Mouse (Mus musculus) forebrain, embryonic 14.5 days (tissue): ENCODE measurements at regions not wholly inside any gene's neighbourhood (a gene's known extent, or its start where the extent isn't known, plus 50 kb on each side); places are given as distances from the start of the nearest gene placed in this dataset.

Experiments
- ATAC-seq: fragments of 200-750 bp; cut with Nextera tagmentation; 2 replicates; pipeline ENCODE4 v1.8.0; 2017; ENCODE audit warnings: mild to moderate bottlenecking, moderate library complexity
- DNase-seq: peaks from one replicate; pipeline ENCODE4 v3.0.0-alpha.2; 2015; ENCODE audit warnings: low spot score
- H3K27ac ChIP-seq: fragments of 300-500 bp; sonication (generic); 2 replicates; pipeline ENCODE4 v1.5.1; 2014; ENCODE audit warnings: low read depth, mild to moderate bottlenecking, control low read depth, low read length, moderate library complexity
- H3K27me3 ChIP-seq: fragments of 300-500 bp; sonication (generic); replicated peaks from 2 replicates; pipeline ENCODE4 v1.6.1; 2014; ENCODE audit warnings: low read length, control low read depth, mixed read lengths; ENCODE audit not compliant: control insufficient read depth, insufficient read depth
- H3K36me3 ChIP-seq: fragments of 300-500 bp; sonication (generic); 2 replicates; pipeline ENCODE4 v1.6.1; 2014; ENCODE audit warnings: low read length, control low read depth; ENCODE audit not compliant: control insufficient read depth, insufficient read depth
- H3K4me1 ChIP-seq: fragments of 300-500 bp; sonication (generic); 2 replicates; pipeline ENCODE4 v1.6.1; 2014; ENCODE audit warnings: antibody characterized with exemption, low read length, control low read depth; ENCODE audit not compliant: control insufficient read depth, insufficient read depth
- H3K4me2 ChIP-seq: fragments of 300-500 bp; sonication (generic); 2 replicates; pipeline ENCODE4 v1.6.1; 2014; ENCODE audit warnings: mild to moderate bottlenecking, control low read depth, low read length
- H3K4me3 ChIP-seq: fragments of 300-500 bp; sonication (generic); 2 replicates; pipeline ENCODE4 v1.5.1; 2014; ENCODE audit warnings: low read depth, low read length, control low read depth
- H3K9ac ChIP-seq: fragments of 300-500 bp; sonication (generic); 2 replicates; pipeline ENCODE4 v1.6.1; 2014; ENCODE audit warnings: mild to moderate bottlenecking, low read length, control low read depth, moderate library complexity
- H3K9me3 ChIP-seq: fragments of 300-500 bp; sonication (generic); replicated peaks from 2 replicates; pipeline ENCODE4 v1.6.1; 2016; ENCODE audit warnings: low read length, control low read depth, mixed read lengths; ENCODE audit not compliant: control insufficient read depth
- WGBS: fragments of 180-500 bp; shearing (Covaris S2); extraction: QIAGEN DNeasy Blood & Tissue Kit; methylation state at CpG from one replicate; pipeline ENCODE4 v1.1.7; 2014; 5-methylcytosine and 5-hydroxymethylcytosine counted together

DNA sequence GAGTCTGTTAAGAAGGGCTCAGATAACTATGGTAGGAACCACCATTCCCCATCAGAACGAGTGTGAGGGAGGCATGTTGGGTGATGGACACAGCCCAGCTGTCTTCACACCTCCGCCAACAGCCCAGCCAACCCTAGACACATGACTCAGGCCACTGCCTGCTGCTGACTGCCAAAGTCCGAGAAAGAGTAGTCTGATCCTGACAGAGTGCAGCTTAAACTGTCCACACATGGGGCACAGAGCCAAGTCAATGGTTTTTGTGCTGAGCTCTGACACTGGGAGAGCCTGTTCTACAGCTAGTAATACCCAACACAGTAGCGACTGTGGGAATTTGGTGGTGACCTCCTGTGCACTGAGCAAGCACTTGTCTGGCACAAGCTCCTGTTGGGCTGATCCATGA, 176.4 kb downstream of the Cdh26 start:
- Histone ChIP-seq H3K9me3 (no peaks in the 10 kb centered on the region), H3K4me2 (no peak overlapping the region), H3K36me3 (no peaks in the 10 kb centered on the region), H3K4me3 (no peak overlapping the region), H3K27ac (no peak overlapping the region), H3K27me3 (no peaks in the 10 kb centered on the region), H3K4me1 (no peaks in the 10 kb centered on the region), H3K9ac (no peak overlapping the region)
- 66% methylated on average over 4 of the region's 4 CpGs for WGBS
- ATAC-seq = peak; percentile 50; the same call in 1 of the 2 replicates
- no peak for DNase-seq

- ATAC-seq (no peak), DNase-seq (no peak)
- Histone ChIP-seq H3K4me2 (no peak overlapping the region), H3K9me3 (no peaks in the 10 kb centered on the region), H3K4me1 (no peaks in the 10 kb centered on the region), H3K27ac (no peak overlapping the region), H3K27me3 (no peaks in the 10 kb centered on the region), H3K4me3 (no peak overlapping the region), H3K36me3 (no peaks in the 10 kb centered on the region), H3K9ac (no peak overlapping the region)
- 55% methylated on average over 18 of the region's 18 CpGs for WGBS
Observed at GRCm38 (mm10) chr2:178610211-178610975, 180.1 kb downstream of the Cdh26 start.

GRCm38 (mm10) chr2:178614761-178615160, 184.4 kb downstream of the Cdh26 start:
- Histone ChIP-seq H3K27ac (no peak overlapping the region), H3K9ac (no peak overlapping the region), H3K4me2 (no peak overlapping the region), H3K9me3 (no peaks in the 10 kb centered on the region), H3K4me1 (no peaks in the 10 kb centered on the region), H3K36me3 (no peaks in the 10 kb centered on the region), H3K27me3 (no peaks in the 10 kb centered on the region), H3K4me3 (no peak overlapping the region)
- ATAC-seq = no peak; the same call in 1 of the 2 replicates
- no peak for DNase-seq
- WGBS = 42% methylated on average over 7 of the region's 7 CpGs

GRCm38 (mm10) chr2:178622801-178623200, 192.5 kb downstream of the Cdh26 start:
- H3K36me3 ChIP-seq = no peaks in the 10 kb centered on the region
- H3K4me1 ChIP-seq = peaks cover 3% of the 10 kb centered on the region; the same call in 1 of the 2 replicates
- WGBS = 58% methylated on average over 3 of the region's 3 CpGs
- DNase-seq (no peak), ATAC-seq (no peak)
- no peak overlapping the region for H3K9ac ChIP-seq
- H3K27me3 ChIP-seq = no peaks in the 10 kb centered on the region
- no peak overlapping the region for H3K27ac ChIP-seq
- H3K4me2 ChIP-seq = no peak overlapping the region
- no peaks in the 10 kb centered on the region for H3K9me3 ChIP-seq
- H3K4me3 ChIP-seq = no peak overlapping the region

GRCm38 (mm10) chr2:178624475-178624874, 194.1 kb downstream of the Cdh26 start:
- peak; percentile 47 for DNase-seq
- WGBS = 75% methylated on average over 3 of the region's 3 CpGs
- no peak overlapping the region for H3K27ac ChIP-seq
- ATAC-seq = peak; percentile 64
- H3K9me3 ChIP-seq = no peaks in the 10 kb centered on the region
- no peak overlapping the region for H3K9ac ChIP-seq
- no peaks in the 10 kb centered on the region for H3K36me3 ChIP-seq
- no peak overlapping the region for H3K4me3 ChIP-seq
- no peak overlapping the region for H3K4me2 ChIP-seq
- peaks cover 7% of the 10 kb centered on the region; the same call in 1 of the 2 replicates for H3K4me1 ChIP-seq
- H3K27me3 ChIP-seq = no peaks in the 10 kb centered on the region

DNA sequence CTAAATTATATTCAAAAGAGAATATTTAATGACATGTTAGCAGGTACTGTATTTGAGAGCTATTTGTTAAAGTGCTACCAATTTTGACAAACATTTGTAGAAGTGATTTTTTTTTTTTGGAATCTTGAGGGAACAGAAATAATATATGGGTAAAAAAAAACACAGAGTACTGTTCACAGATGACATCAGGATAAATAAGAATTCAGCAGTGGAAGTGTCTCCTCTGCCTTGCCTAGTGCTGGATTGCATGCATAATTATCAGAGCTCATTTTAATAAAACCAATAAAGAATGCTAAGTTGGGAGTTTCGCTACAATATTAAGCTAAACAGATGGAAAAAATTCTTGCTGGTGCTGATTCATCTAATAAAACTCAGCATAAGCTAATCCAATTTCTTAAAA, 194.6 kb downstream of the Cdh26 start:
- Histone ChIP-seq H3K27ac (no peak overlapping the region), H3K4me3 (no peak overlapping the region), H3K36me3 (no peaks in the 10 kb centered on the region), H3K27me3 (no peaks in the 10 kb centered on the region), H3K9me3 (no peaks in the 10 kb centered on the region), H3K9ac (no peak overlapping the region), H3K4me1 (peaks cover 7% of the 10 kb centered on the region; the same call in 1 of the 2 replicates), H3K4me2 (no peak overlapping the region)
- ATAC-seq (no peak; the same call in 1 of the 2 replicates), DNase-seq (peak; percentile 53)
- WGBS = 67% methylated on average over 1 of the region's 1 CpGs

DNA sequence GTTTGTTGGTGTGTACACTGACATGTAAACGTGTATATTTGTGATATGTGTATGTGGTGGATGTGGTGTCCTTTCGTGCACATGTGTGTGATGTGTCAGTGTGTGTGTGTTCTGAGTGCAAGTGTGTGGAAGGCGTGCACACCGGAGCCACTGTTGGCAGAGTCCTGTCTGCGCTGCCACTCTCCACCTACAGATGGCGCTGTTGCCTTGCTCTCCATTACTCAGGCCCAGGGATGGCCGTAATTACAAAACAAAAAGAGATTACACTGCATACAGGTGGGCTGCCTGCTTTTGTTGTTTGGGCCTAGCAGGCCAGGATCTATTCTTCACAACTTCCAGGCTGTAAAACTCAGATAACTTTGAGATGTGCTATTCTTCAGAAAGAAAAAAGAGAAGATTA, 199.4 kb downstream of the Cdh26 start:
- H3K36me3 ChIP-seq = no peaks in the 10 kb centered on the region
- peak; percentile 61 for DNase-seq
- peaks cover 11% of the 10 kb centered on the region; the same call in 1 of the 2 replicates for H3K4me1 ChIP-seq
- H3K9me3 ChIP-seq = no peaks in the 10 kb centered on the region
- no peak overlapping the region for H3K27ac ChIP-seq
- no peak overlapping the region for H3K4me3 ChIP-seq
- no peak overlapping the region for H3K4me2 ChIP-seq
- WGBS = 16% methylated on average over 7 of the region's 7 CpGs
- ATAC-seq = peak; percentile 59; the same call in 1 of the 2 replicates
- no peak overlapping the region for H3K9ac ChIP-seq
- no peaks in the 10 kb centered on the region for H3K27me3 ChIP-seq

- no peaks in the 10 kb centered on the region for H3K36me3 ChIP-seq
- H3K4me1 ChIP-seq = peaks cover 11% of the 10 kb centered on the region; the same call in 1 of the 2 replicates
- H3K9ac ChIP-seq = no peak overlapping the region
- H3K4me2 ChIP-seq = no peak overlapping the region
- WGBS = 87% methylated on average over 12 of the region's 12 CpGs
- no peaks in the 10 kb centered on the region for H3K9me3 ChIP-seq
- H3K4me3 ChIP-seq = no peak overlapping the region
- no peak for ATAC-seq
- H3K27me3 ChIP-seq = no peaks in the 10 kb centered on the region
- no peak for DNase-seq
- no peak overlapping the region for H3K27ac ChIP-seq
Observed at GRCm38 (mm10) chr2:178630511-178630910, 200.2 kb downstream of the Cdh26 start.

GRCm38 (mm10) chr2:178631336-178631735, 201.0 kb downstream of the Cdh26 start:
- no peak overlapping the region for H3K27ac ChIP-seq
- H3K9me3 ChIP-seq = no peaks in the 10 kb centered on the region
- H3K9ac ChIP-seq = no peak overlapping the region
- no peaks in the 10 kb centered on the region for H3K36me3 ChIP-seq
- H3K4me1 ChIP-seq = peaks cover 16% of the 10 kb centered on the region
- H3K4me3 ChIP-seq = no peak overlapping the region
- no peak overlapping the region for H3K4me2 ChIP-seq
- no peak for ATAC-seq
- H3K27me3 ChIP-seq = no peaks in the 10 kb centered on the region
- 72% methylated on average over 3 of the region's 3 CpGs for WGBS
- DNase-seq = no peak
